Mouse (Mus musculus): Measurements from ENCODE around the gene Pnkp.

Gene Pnkp

GRCm38 (mm10) chr7:44852259-44853027 lies 4.5 kb upstream of the Pnkp start:
- no peak for DNase-seq (ENCODE audit: low spot score in 2 of 2)

GRCm38 (mm10) chr7:44853065-44853464 lies 3.9 kb upstream of the Pnkp start:
- no peak for DNase-seq (ENCODE audit: low spot score in 2 of 2)

- DNase-seq (ENCODE audit: low spot score in 2 of 2) = no peak
Observed at GRCm38 (mm10) chr7:44853596-44854355, 3.2 kb upstream of the Pnkp start.

DNA sequence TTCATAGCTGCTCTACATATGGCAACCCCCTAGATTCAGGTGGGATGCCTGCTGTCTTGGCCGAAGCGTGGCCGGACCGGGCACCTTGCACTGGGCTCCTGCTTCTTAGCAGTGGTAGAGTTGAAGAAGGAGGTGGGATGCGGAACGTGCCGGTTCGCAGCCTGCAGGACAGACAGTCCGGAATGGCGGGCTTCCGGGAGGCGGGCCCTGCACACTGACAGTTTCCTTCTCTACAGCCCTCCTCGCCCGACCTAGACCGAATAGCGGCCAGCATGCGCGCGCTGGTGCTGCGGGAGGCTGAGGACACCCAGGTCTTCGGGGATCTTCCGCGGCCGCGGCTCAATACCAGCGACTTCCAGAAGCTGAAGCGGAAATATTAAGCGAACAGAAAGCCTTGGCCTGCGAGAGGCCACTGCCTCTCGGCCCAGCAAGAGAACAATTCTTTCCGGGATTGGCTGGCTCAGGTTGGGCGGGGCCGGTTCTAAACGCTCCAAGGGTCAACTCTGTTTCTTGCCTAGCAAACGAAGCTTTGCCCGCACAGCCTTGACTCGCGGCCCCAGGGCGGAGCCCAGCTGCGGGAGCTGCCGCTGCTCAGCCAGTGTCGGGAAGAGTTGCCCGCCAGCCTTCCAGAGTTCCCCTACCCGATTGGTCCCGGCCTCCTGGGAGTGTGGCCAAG lies 2.4 kb upstream of the Pnkp start:
- DNase-seq (ENCODE audit: low spot score in 2 of 2) = peak in 1 of 2 experiments; percentile 68

- DNase-seq (ENCODE audit: low spot score in 2 of 2) = no peak
Observed at GRCm38 (mm10) chr7:44855036-44855435, 1.9 kb upstream of the Pnkp start.

DNA sequence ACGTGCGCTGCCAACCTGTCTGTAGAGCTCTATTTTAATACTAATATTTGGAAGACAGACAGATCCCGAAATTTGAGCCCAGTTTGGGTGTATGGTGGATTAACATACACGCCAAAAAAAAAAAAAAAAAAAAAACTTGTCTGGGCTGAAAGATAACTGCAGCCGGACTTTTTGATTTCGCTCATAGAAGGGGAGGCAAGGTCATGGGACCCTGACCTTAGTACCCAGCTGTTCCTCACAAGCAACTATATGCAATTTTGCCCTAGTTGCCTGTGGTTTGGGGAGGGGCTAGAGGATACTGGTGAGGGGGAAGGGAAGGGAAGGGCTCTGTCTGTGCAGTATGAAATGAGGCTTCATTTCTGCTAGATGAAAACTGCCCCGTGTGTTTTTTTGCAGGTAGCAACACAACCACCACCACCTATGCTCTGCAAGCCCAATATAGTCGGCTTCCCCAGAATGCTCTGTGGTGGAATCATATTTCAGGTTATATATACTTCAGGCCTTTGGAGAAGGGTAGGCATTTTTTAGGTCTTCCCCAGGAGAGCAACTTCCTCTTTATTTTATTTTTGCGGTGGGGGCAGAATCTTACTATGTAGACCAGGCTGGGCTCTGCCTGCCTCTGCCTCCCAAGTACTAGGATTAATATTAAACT lies 548 bp upstream of the Pnkp start:
- DNase-seq (ENCODE audit: low spot score in 2 of 2) = no peak

GRCm38 (mm10) chr7:44857905-44858304 lies 966 bp downstream of the Pnkp start:
- no peak for DNase-seq (ENCODE audit: low spot score in 2 of 2)

GRCm38 (mm10) chr7:44859896-44860295 lies 3.0 kb downstream of the Pnkp start:
- no peak for DNase-seq (ENCODE audit: low spot score in 2 of 2)

DNA sequence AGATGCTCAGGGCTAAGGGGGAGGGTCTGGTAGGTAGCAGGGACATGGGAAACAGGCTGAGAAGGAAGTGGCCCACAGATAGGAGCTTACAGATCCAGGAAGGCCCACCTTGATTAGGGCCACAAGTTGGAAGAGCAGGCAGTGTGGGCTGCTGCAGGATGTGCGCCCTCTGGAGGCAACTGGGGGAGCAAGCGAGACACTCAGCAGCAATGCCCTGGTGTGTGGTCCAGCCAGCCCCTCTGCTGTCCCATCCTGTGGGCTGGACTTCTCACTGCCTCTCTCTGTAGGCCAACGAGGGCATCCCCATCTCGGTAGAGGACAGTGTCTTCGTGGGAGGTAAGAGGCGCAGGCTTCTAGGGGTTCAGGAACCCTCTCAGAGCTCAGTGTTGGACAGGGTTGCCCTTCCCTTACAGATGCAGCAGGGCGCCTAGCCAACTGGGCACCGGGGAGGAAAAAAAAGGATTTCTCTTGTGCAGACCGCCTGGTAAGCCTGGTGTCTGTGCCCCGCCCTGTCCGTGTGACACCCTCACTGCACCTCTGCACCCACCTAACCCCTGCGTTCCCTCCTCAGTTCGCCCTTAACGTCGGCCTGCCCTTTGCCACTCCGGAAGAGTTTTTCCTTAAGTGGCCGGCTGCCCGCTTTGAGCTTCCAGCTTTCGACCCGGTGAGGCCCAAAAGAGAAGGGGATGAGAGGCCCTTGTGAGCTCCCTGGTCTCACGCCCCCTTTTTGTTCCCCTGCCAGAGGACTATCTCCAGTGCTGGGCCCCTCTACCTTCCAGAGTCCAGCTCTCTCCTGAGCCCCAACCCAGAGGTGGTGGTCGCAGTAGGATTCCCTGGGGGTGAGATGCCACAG lies 3.9 kb downstream of the Pnkp start:
- DNase-seq (ENCODE audit: low spot score in 2 of 2) = no peak

GRCm38 (mm10) chr7:44861429-44861816 lies 4.5 kb downstream of the Pnkp start:
- no peak for DNase-seq (ENCODE audit: low spot score in 2 of 2)

- DNase-seq (ENCODE audit: low spot score in 2 of 2) = no peak
Observed at GRCm38 (mm10) chr7:44862434-44862833, 5.5 kb downstream of the Pnkp start.

GRCm38 (mm10) chr7:44863210-44863609 lies 6.3 kb downstream of the Pnkp start:
- DNase-seq (ENCODE audit: low spot score in 2 of 2) = no peak

DNA sequence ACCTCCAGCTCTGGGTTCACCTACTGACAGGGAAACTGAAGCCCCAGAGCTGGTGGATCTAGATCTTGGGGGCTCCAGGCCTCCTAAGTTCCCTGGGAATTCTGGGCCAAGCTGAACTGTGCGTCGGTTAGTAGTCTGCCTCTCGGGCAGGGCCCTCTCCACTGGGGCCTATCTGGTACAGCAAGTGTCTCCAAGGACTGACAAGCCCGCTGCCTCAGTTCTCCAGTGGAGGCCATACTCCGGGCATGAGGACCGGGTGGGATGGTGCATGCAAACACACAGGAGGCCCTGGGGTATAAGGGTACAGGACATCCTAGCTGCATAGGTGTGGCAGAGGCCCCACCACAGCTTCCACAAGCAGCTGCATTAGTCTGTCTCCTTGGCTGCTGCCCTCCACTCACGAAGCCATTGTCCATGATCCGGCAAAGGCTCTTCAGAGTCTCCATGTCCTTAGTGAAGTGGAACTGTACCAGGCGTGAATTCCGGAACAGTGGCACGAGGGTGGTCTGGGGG lies 7.1 kb downstream of the Pnkp start:
- DNase-seq (ENCODE audit: low spot score in 2 of 2) = no peak

DNA sequence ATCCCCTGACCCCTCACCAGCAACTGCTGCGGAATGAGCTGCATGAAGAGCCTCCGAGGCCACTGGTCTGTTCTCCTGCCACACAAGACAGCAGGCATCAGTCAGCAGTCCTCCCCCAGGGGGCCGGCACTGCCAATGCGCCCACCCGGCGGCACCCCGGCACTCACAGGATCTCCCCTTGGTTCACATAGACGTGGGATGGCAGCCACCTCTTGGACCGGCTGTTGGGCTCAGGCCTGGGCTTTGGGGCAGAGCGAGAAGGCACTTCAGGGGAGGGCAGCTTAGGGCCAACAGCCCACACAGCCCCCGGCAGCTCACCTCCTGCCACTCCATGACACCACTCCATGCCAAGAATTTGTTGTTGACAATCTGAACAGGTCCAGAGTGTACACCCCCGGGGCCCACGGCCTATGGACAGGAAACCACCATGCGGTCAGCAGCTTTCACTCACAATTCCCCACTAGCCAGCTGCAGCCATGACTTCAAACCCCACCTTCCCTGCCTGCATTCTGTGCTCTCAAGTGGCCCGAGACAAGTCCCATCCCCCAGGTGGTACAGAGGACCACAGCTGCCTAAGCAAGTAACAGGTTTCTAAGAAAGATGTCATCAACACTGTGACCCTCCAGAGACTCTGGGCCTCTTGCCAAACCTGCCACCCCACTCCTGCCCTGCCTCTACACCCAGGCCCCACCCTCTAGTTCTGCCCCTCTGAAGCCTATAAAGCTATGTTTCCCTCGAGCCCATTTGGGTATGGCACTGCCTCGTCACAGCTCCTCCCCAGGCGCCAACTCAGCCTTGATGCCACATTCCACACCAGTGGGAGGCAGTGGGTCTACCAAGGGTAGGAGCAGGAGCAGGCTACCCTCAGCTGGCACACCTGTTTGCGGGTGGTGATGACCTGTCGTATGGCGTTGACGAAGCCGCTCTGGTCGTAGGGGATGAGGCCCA lies 7.9 kb downstream of the Pnkp start:
- DNase-seq (ENCODE audit: low spot score in 2 of 2) = peak in 1 of 2 experiments; percentile 11

DNA sequence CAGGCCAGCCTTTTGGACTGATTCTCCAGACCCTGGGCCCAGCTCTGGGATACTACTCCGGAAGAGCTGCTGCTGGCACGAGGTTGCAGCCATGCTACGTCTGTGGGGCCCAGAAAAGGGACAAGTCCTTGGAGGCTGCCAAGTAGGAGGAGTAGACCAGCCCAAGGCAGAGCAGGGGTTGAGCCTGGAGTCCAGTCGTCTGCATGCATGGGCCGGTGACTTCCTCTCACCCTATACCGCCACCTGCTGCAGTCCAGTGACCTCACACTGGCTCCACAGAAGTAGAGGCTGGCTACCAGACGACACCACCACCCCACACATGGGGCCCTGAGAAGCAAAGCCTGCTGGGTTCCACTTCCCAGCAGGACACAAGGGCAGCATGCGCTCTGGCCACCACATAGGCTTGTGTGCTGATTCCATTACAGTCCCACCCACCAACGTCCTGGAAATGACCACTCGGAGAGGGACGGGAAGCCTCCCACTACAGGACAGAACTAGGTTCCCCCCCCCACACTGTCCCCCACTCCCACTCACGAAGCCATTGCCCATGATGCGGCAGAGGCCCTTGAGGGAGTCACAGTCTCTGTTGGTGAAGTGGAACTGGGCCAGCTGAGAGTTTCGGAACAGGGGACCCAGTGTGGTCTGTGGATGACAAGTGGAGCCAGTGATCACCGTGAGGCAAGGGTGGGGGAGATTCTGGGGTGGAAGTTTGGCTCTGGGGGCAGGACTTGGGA lies 9.5 kb downstream of the Pnkp start:
- no peak for DNase-seq (ENCODE audit: low spot score in 2 of 2)

DNA sequence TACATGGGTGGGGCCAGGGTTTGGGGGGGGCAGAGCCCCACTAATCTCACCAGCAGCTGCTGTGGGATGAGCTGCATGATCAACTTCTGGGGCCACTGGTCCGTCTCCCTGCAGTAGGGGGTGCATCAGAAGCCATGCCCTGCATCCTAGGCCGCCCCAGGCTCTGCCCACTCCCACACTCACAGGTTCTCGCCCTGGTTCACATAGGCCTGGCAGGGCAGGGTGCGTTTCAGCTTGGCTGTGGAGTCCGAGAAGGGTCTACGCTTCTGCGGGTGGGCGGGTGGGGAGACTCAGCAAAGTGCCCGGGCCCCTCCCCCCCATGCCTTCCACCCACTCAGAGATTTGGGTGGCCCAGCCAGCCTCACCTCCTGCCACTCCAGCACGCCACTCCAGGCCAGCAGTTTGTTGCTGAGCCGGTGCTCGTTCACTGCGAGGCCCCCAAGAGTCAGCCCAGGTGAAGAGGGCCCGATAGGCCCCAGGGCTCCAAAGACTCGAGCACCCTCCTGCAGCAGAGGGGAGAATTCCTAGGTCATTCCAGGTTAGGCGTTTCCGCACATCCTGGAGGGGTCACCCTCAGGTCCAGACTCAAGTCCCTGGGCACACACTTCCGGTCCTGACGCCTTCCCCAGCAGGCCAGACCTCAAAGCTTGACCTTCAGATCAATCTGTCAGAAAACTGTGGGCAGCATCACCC lies 10.2 kb downstream of the Pnkp start:
- peak in 1 of 2 experiments; percentile 3 for DNase-seq (ENCODE audit: low spot score in 2 of 2)

DNA sequence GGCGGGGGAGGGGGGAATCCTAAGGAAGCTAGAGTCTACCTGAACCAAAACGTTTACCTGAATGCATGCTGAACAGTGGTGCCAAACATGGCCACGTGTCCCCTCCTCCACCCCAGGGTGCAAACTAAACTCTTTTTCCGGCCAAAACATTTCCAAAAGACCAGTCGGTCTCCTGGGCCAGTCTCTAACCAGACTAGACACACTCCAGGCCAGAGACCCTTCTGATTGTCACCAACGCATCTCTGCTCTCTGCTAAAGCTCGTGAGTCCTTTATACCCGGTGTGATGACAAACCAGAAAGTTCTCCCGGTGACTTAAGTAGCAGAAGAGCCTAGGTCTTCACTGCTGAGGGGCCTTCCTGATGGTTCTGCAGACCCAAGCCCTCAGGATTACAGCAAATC lies 10.9 kb downstream of the Pnkp start:
- DNase-seq (ENCODE audit: low spot score in 2 of 2) = peak in 1 of 2 experiments; percentile 7

GRCm38 (mm10) chr7:44868465-44868864 lies 11.5 kb downstream of the Pnkp start:
- peak in 1 of 2 experiments; percentile 5 for DNase-seq (ENCODE audit: low spot score in 2 of 2)
